Mouse (Mus musculus) lung, adult 2 months (tissue): ENCODE data around the gene Trp53bp2. TPM values are rescaled to one million over a fixed set of nuclear protein-coding genes. Genes with fewer than 3 reads are reported as not detected.

Experiments used
- DNase-seq: peaks from one replicate; pipeline ENCODE4 v3.0.0; 2022
- H3K4me1 ChIP-seq: fragments of 200-500 bp; 2 replicates; pipeline ENCODE4 v1.6.1; 2011; ENCODE audit warnings: low read length; ENCODE audit not compliant: control insufficient read depth, insufficient read depth
- H3K4me3 ChIP-seq: fragments of 200-500 bp; replicated peaks from 2 replicates; pipeline ENCODE3; 2011; ENCODE audit warnings: low read depth, mild to moderate bottlenecking, control low read depth, low read length; ENCODE audit errors: extremely low read depth
- CTCF ChIP-seq: fragments of 200-500 bp; IDR thresholded peaks from 2 replicates; pipeline ENCODE4 v1.5.1; 2011; ENCODE audit warnings: mild to moderate bottlenecking, low read length, control low read depth; ENCODE audit not compliant: insufficient read depth
- POLR2A ChIP-seq: fragments of 200-500 bp; IDR thresholded peaks from 2 replicates; pipeline ENCODE4 v1.6.1; 2011; ENCODE audit warnings: low read depth, mild to moderate bottlenecking, control low read depth, low read length, borderline replicate concordance; ENCODE audit errors: extremely low read depth
- WGBS: fragments of 180-500 bp; shearing (Covaris S2); methylation state at CpG from one replicate; pipeline ENCODE4 v1.1.7; 2018; 5-methylcytosine and 5-hydroxymethylcytosine counted together
- polyA plus RNA-seq: library from polyadenylated mRNA; depleted of rRNA; stranded (reverse); fragments of >200 nt; gene quantifications from 2 replicates; pipeline ENCODE4 v1.2.3, GENCODE M21; 2012

The Trp53bp2 gene
- polyA plus RNA-seq, 1 experiment: 43.0 TPM

- WGBS: 81% methylated on average over 3 of the region's 3 CpGs
- H3K4me3 ChIP-seq: no peak overlapping the region
- H3K4me1 ChIP-seq: peaks cover 3% of the 10 kb centered on the region
- DNase-seq: no peak
- TF ChIP-seq POLR2A (no peak), CTCF (no peak)
These were observed 9.1 kb upstream of the Trp53bp2 start for GRCm38 (mm10) chr1:182399908-182400307.

GRCm38 (mm10) chr1:182403076-182403475 is 5.9 kb upstream of the Trp53bp2 start:
- no peak for DNase-seq
- 55% methylated on average over 13 of the region's 13 CpGs for WGBS
- TF ChIP-seq POLR2A (no peak), CTCF (no peak)
- H3K4me3 ChIP-seq: no peak overlapping the region
- peaks cover 4% of the 10 kb centered on the region for H3K4me1 ChIP-seq

GRCm38 (mm10) chr1:182406621-182407020 is 2.4 kb upstream of the Trp53bp2 start:
- DNase-seq: no peak
- WGBS: 47% methylated on average over 4 of the region's 4 CpGs
- Histone ChIP-seq H3K4me3 (no peak overlapping the region), H3K4me1 (peaks cover 4% of the 10 kb centered on the region; the same call in 1 of the 2 replicates)
- no peak for TF ChIP-seq CTCF

- Histone ChIP-seq H3K4me1 (peaks cover 4% of the 10 kb centered on the region; the same call in 1 of the 2 replicates), H3K4me3 (peak overlapping the region; percentile 75)
- 3% methylated on average over 13 of the region's 13 CpGs for WGBS
- TF ChIP-seq CTCF (no peak), POLR2A (no peak)
- no peak for DNase-seq
These were observed 729 bp upstream of the Trp53bp2 start for GRCm38 (mm10) chr1:182408243-182408642.

GRCm38 (mm10) chr1:182409401-182410173 is 615 bp downstream of the Trp53bp2 start:
- H3K4me3 ChIP-seq: peak overlapping the region; percentile 73
- peaks cover 4% of the 10 kb centered on the region; the same call in 1 of the 2 replicates for H3K4me1 ChIP-seq
- 2% methylated on average over 34 of the region's 34 CpGs for WGBS
- no peak for TF ChIP-seq POLR2A
- no peak for TF ChIP-seq CTCF
- DNase-seq: no peak

- Histone ChIP-seq H3K4me1 (peaks cover 4% of the 10 kb centered on the region; the same call in 1 of the 2 replicates), H3K4me3 (no peak overlapping the region)
- TF ChIP-seq POLR2A (no peak), CTCF (no peak)
- no peak for DNase-seq
- 50% methylated on average over 7 of the region's 7 CpGs for WGBS
These were observed 3.8 kb downstream of the Trp53bp2 start for GRCm38 (mm10) chr1:182412586-182413270.

GRCm38 (mm10) chr1:182419481-182419880 is 10.5 kb downstream of the Trp53bp2 start:
- TF ChIP-seq POLR2A: no peak
- TF ChIP-seq CTCF: no peak
- 79% methylated on average over 3 of the region's 3 CpGs for WGBS
- no peak overlapping the region for H3K4me3 ChIP-seq
- no peak for DNase-seq
- H3K4me1 ChIP-seq: peaks cover 8% of the 10 kb centered on the region

GRCm38 (mm10) chr1:182424274-182424673 is 15.3 kb downstream of the Trp53bp2 start:
- TF ChIP-seq POLR2A (no peak), CTCF (no peak)
- no peak for DNase-seq
- WGBS: 46% methylated on average over 2 of the region's 2 CpGs

GRCm38 (mm10) chr1:182425176-182425575 is 16.2 kb downstream of the Trp53bp2 start:
- Histone ChIP-seq H3K4me1 (peaks cover 10% of the 10 kb centered on the region), H3K4me3 (no peak overlapping the region)
- TF ChIP-seq POLR2A (no peak), CTCF (no peak)
- 85% methylated on average over 3 of the region's 3 CpGs for WGBS
- no peak for DNase-seq

More at GRCm38 (mm10) chr1:182424274-182424673, 15.3 kb downstream of the Trp53bp2 start:
- Histone ChIP-seq H3K4me1 (peaks cover 13% of the 10 kb centered on the region), H3K4me3 (no peak overlapping the region)

GRCm38 (mm10) chr1:182426444-182426843 is 17.5 kb downstream of the Trp53bp2 start:
- Histone ChIP-seq H3K4me1 (peaks cover 8% of the 10 kb centered on the region), H3K4me3 (no peak overlapping the region)
- 47% methylated on average over 2 of the region's 2 CpGs for WGBS
- TF ChIP-seq POLR2A (no peak), CTCF (no peak)
- peak; percentile 2 for DNase-seq
